Mouse (Mus musculus): ENCODE results near the gene Gm4737. TPM values are rescaled to one million over a fixed set of nuclear protein-coding genes. Genes with fewer than 3 reads are reported as not detected.
"Not testable (repeated sequence)": the region's sequence is repeated elsewhere in the genome, so short reads cannot be mapped to it uniquely, and the experiment has no call there.

The Gm4737 gene
- 10 to 100 TPM; 20.0 to 29.4 TPM for total RNA-seq (2021)
- long read RNA-seq, experiment 1, transcript Gm4737-201 (1 exons, 2,093 nt): major isoform, 15 of 15 reads
- long read RNA-seq, experiment 1, partial matches to known transcripts: 0 of 15 reads
- long read RNA-seq, experiment 1, other reads (novel, unspliced or antisense): 0 of 15 reads
- long read RNA-seq, experiment 2, transcript Gm4737-201 (1 exons, 2,093 nt): major isoform, 19 of 19 reads
- long read RNA-seq, experiment 2, partial matches to known transcripts: 0 of 19 reads
- long read RNA-seq, experiment 2, other reads (novel, unspliced or antisense): 0 of 19 reads

DNA sequence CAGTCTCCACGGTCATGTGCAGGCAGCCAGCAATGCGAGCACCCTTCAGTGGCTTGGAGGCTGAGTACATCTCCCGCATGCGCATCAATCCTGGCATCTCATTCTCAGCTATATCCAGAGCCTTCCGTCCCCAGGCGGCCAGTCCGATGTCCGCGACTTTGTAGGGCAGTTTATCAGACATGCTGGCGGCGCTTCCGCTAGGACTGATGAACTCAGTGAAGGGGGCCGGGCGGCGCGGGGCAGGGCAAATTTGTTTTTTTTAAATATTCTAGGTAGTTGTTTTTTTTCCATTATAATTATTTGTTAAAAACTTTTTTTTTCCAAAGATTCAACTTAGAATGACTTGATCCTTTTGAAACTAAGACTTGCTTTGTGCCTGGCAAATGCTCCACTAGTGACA is at the start of gene Gm4737:
Gene Gm4737 (minus strand): TSS at position 246 of the 400 bp plus-strand sequence.
- DNase-seq (ENCODE audit: low spot score in 2 of 2): not testable (repeated sequence)

DNA sequence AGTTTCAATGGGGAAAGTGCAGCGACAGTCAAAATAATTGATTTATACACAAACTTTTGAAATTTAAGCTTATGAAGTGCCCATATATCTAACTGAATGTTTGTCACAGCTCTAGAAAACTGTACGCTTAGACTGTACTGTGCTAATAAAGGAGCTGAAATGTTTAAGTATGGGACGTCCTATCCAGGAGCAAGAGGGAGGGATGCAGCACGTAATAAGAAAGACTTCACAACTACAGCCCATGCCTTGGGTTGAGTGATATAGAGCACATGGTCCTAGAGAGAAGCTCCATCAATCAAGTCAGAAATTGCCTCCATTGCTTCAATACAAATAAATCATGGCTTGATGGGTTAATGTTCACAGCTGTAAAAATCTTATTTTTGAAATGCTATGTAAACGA is 40.9 kb upstream of the Gm4737 start:
- DNase-seq (ENCODE audit: low spot score in 2 of 2): no peak

DNA sequence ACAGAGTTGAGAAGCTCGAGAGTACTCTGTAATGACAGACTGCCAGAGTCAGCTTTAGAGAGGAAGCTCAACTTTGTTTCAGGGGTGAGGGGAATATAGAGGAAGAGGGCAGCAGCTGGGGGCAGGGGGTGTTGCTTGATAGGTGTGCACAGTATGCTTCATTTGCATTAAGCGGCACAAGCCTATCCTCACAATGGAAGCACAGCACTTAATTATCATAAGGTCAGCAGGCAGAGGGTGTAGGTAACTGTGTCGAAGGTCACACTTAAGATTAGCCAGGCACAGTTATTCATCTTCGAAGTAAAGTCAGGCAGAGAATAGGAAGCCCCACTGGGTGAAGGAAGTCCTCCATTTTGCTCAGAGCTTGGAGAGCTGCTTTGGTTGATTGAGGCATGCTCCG is 28.2 kb upstream of the Gm4737 start:
- no peak for DNase-seq (ENCODE audit: low spot score in 2 of 2)

DNA sequence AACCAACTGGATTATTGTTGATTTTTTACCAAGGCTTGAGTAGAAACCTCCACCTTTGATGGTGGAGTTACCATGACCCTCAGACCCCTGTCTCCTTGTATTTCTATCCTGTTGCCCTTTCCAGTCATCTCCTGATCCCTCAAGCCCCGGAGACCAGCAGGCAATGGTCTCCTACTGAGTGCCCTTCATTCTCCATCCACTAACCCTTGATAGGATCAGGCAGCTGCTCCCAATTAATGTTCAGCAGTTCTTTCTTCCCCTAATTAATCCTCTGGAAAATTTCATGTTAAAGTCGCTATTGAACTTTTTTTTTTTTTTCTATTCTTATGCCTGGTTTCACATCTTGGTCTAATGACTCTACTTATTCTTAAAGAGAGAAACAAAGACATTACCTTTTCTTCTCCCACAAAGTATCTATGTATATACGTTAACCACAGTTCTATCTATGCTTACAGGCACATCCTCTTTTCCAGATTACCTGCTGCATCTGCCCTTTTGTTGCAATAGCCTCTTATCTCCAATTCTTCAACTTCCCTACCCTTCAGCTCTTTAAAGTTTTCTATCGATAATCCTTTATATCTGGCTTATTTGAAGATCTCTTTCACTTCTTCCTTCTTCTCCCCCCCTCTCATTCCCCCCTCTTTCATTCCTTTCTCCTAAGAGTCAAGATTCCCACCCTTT is 23.4 kb upstream of the Gm4737 start:
- DNase-seq (ENCODE audit: low spot score in 2 of 2): no peak

DNA sequence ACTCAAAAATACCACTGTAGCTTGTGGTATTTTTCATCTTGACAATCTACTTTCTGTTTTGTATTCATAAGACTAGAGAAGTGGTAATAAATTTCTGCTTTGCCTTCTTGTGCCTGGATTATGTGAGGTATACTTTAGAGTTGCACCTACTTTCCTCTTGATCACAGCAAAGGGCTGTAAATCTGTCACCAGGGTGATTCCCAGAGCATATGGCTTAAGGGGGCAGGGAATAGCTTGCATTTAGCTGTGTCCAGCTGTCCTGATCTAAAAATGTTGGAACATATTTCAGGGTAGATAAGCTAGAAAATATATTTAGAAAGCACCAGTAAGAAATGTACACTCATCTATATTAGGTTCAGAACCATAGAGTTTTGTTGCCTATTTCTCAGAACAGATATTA is 18.2 kb upstream of the Gm4737 start:
- no peak for DNase-seq (ENCODE audit: low spot score in 2 of 2)

DNA sequence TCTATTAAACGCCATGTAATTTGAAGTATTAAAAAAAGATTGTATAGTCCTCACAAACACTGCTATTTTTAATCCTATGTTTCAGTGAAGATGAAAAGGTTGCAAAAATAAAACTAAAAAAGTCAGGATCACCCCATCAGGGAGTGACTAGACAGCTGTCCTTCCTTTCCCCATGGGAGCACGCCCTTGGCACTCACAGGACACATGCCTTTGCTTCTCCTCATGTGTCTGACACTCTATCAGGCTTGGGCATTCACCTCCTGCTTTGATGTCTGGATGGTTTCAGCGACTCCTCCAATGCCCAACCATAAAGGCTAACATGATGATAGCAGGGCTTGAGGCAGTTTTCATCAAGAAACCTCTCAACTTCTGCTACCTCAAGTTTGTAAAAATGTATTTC is 12.1 kb upstream of the Gm4737 start:
- no peak for DNase-seq (ENCODE audit: low spot score in 2 of 2)

DNA sequence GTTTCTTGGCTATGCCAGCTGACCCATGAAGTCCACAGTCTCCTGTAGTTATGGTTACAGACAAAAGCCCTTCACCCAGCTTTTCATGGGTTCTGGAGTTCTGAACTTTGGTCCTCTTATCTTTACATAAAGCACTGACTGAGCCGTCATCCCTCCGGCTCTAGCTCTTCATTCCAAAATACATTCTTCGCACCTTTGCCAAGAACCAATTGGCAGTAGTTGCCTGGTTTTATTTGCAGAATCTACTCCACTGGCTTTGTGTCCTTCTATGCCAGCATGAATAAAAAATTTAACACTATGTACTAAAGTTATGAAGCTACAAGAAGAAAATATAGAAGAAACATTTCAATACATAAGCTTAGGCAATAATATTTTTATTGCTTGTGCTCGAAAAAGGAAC is 10.4 kb upstream of the Gm4737 start:
- DNase-seq (ENCODE audit: low spot score in 2 of 2): no peak

DNA sequence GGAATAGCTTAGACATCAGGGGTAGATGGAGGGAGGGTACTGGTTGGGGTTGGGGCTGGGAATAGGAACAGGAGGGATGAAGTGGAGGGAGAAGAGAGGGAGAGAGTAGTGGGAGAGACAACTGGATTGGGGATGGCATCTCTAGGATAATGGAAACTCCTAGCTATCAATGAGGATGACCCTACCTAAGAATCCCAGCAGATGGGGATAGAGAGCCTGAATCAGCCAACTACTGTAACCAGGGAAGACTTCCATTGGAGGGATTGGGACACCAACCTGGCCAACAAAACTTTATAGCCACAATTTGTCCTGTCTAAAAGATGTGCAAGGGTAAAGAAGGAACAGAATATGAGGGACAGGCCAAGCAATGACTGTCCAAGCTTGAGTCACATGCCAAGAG is 3.7 kb downstream of the Gm4737 start:
- no peak for DNase-seq (ENCODE audit: low spot score in 2 of 2)

DNA sequence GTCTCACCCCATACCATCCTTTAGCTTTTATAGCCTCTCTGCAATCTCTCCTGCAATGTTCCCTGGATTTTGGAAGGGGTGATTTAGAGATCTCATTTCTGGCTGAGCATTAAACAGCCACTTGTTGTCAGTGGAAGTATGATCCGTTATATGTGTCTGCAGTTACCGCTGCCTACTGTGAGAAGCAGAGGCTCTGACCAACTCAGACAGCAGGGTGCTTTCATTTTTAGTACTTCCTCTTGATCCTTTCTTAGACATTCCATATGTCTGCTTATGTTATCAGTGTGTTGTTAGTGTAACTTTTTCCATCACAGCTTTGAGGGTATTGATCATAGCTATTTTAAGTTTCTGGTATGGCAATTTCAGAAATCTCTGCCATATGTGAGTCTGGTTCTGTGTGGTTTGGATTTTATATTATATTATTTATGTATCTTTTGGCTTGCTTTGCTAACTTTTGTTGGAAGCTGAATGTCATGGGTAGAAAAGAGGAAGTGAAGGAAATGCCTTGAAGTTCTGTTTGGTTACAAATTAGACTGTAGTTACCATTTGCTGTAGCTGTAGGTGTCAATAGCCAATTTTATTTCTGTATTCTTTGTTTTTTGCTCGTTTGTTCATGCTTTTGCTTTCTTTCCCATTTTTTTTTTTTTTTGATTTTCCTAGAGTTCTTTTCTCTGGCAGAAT is 6.1 kb downstream of the Gm4737 start:
- DNase-seq (ENCODE audit: low spot score in 2 of 2): no peak

DNA sequence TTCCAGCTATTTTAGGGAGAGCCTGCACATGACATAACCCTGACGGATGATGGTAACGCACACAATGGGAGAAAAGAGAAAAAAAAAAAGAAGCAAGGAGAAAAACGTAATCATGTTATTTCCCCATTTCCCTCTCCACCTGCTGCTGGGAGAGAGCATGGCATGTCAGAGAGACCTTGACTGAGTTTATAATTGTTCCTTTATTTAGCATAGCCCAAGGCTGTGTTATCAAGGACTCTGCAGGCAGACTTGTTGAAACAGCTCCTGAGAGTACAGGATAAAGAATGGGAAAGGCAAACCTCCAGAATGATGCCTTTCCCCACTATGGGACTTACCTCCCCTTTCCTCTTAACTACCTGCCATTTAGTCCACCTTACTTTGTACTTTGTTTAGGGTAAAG is 7.9 kb downstream of the Gm4737 start:
- DNase-seq (ENCODE audit: low spot score in 2 of 2): no peak

DNA sequence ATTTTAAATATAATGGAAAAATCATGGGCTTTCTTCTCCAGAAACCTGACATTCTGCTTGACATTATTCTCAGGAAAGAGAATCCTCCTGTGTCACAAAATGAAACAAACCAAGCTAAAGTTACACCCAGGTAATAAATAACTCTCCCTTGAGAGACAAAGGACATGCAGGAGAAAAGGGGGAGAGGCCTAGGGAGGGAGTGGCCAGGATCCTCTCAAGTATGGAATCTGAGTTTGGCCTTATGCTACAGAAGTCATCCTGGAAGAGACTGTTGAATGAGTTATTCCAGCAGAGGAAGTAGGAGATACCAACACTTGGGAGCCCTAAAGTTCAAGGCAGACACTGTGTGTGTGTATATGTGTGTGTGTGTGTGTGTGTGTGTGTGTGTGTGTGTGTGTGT is 32.6 kb downstream of the Gm4737 start:
- DNase-seq (ENCODE audit: low spot score in 2 of 2): no peak

DNA sequence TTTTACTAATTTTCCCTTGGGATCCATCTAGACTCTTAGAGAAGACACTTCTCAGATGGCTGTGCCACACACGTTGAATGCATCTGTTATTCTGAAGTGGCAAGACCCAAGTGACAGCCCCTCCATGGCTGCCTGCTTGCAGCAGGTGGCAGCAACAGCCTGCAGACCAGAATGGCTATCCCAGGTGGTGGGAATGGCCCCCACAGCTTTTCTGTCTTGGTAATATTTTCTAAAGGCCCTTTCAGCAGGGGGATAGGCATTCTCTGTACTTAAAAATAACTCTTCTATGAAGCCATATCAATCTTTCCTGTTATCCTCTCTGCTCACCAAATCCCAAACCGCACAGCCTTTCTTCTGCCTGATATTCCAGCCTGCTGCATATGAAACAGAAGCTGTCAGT is 33.5 kb downstream of the Gm4737 start:
- DNase-seq (ENCODE audit: low spot score in 2 of 2): peak in 1 of 2 experiments; percentile 24

DNA sequence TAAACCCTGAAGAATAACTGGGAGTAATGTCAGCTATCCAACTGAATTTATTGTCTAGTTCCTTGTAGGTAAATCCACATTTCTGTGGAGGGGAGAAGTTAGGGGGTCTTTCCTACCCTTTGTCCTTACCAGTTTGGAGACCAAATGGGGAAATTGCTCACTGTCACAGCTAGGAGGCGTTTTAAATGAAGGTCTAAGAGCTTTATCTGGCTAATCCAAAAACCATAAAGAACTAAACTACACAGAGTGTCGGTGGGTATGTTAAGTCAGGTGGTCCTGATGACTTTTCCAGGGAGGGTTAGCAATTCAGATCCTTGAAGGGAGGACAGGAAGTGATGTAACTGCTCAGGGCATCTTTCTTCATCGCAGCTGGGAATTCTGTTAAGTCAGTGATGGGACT is 34.3 kb downstream of the Gm4737 start:
- DNase-seq (ENCODE audit: low spot score in 2 of 2): no peak

DNA sequence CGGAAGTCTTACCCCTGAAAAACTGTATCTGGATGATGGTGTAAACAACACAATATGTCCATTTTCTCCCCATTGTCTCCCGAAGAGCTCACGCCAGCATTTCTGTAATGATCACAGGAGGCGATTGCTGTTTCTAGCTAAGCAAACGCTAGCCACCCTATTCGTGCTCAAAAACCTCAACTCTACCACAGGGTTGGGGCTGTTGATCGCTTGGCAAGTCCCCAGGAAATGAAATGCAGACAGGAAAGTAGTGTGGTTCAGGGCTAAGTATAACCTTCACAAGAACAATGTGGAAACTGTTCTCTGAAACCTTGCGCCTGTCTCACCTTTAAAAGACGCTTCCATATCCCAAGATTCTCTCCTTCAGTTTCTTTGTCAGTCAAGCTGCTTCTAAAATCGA is 34.9 kb downstream of the Gm4737 start, which contains the start of gene Cd96:
Gene Cd96 (minus strand): TSS at position 232 of the 400 bp plus-strand sequence.
- no peak for DNase-seq (ENCODE audit: low spot score in 2 of 2)

DNA sequence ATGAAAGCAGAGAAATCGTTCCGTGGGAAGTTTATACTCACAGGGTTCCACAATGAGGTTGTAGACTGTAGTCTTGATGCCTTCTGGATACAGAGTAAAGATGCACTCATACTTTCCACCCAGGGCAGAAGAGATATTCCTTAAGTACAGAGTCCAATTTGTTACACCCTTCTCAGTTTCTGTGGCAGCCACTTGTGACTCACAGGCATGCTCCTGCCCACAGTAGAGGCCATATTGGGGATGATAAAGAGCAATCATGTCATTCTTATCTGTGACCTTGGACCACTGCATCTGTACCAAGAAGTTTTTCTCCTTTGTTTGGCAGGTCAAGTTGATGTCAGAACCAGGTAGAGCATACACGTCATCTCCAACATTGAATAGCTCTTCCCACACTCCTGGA is 37.2 kb downstream of the Gm4737 start:
- no peak for DNase-seq (ENCODE audit: low spot score in 2 of 2)

DNA sequence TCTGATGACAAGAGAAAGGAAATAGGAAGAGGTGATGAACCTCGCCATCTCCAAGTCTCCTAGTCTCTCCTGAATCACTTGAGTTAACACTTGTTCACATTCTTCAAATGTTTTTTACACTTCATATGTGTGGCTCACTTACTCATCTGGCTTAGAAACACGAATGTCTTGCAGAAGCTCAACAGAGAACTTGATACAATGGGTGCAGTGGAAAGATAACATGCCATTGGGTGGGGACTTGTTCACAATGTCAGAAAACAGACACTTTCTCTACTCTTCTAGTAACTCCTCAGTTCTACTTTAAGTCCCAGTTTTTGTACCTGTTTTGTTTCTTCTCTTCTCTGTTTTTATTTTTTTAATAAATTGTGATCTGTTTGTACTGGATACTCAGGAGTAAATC is 40.1 kb downstream of the Gm4737 start:
- DNase-seq (ENCODE audit: low spot score in 2 of 2): no peak

DNA sequence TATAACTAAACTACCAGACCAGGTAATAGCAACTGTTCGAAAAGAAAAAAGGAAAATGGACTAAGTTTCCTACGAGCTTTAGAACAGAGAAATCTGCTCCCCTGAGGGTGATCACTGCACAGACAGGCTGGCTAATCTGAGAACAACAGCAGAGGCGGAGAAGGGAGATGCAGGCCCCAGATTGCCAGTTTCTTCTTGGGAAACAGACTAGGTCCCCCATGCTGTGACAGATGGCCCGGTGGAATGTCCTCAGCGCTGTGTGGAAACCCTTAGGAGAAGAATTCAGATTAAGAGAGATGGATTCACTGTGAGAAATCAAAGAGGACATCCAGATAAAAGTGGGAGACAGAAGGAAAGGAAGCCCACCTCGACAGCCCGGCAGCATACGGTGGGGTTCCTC is 45.3 kb downstream of the Gm4737 start:
- no peak for DNase-seq (ENCODE audit: low spot score in 2 of 2)

DNA sequence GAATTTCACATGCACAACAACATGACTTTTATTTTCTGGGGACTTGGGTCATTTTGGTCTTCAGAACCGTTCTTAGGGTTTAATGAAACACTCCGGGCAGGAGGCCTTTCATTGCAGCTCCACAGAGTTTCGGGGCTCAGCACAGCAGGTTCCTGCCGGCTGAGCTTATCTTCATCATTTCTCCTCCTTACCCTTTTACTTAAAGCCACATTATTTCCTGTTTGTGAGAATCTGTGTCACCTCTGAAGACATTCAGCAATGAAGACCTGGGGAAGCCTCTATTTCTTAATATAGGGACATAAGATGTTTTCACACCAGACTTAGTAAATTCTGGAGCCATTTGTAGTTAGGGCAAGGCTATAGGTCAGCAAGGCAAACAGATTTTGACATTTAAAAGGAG is 47.4 kb downstream of the Gm4737 start:
- no peak for DNase-seq (ENCODE audit: low spot score in 2 of 2)

DNA sequence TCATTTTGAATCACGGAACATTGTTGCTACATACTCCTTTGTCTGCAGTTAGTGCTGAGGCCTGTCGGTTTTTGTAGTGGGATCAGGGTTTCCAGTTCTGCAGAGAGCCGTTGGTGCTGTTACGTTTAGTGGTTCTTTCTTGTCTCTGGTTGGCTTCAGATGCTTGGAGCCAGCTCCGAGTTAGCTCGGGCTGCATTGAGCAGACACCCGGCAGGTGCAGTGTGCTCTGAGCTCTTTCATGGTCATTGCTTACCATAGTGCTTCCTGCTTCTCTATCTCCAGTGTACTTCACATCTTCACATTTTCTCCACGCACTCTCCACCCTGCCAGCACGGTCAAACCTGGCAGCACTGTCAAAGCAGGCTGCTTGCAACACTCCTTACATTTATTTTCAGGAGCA is 50.4 kb downstream of the Gm4737 start:
- DNase-seq (ENCODE audit: low spot score in 2 of 2): no peak
